Mouse (Mus musculus) heart, embryonic 14.5 days (tissue): ENCODE measurements around the gene Car9. TPM values are rescaled to one million over a fixed set of nuclear protein-coding genes. Genes with fewer than 3 reads are reported as not detected.

Source experiments
- ATAC-seq: fragments of 200-750 bp; cut with Nextera tagmentation; 2 replicates; pipeline ENCODE4 v1.8.0; 2017; ENCODE audit warnings: low read depth, moderate TSS enrichment; ENCODE audit not compliant: insufficient number of reproducible peaks, insufficient read depth, low FRiP score
- H3K27ac ChIP-seq, 2 experiments: fragments of 200-500 bp in 1 of 2; fragments of 300-500 bp in 1 of 2; sonication (generic) in 1 of 2; replicated peaks in 1 of 2; 2 replicates each; pipeline ENCODE4 v1.5.1; 2012 to 2014; ENCODE audit warnings: low read depth in 2 of 2, low read length in 2 of 2, control low read depth in 1 of 2, mild to moderate bottlenecking in 1 of 2, mixed read lengths in 1 of 2; ENCODE audit not compliant: control insufficient read depth in 1 of 2, insufficient read depth in 1 of 2
- H3K27me3 ChIP-seq: fragments of 300-500 bp; sonication (generic); 2 replicates; pipeline ENCODE4 v1.6.1; 2014; ENCODE audit warnings: mild to moderate bottlenecking, low read length, control low read depth; ENCODE audit not compliant: control insufficient read depth, insufficient read depth
- H3K36me3 ChIP-seq: fragments of 300-500 bp; sonication (generic); 2 replicates; pipeline ENCODE4 v1.6.1; 2014; ENCODE audit warnings: mild to moderate bottlenecking, control low read depth, low read length, mixed read lengths; ENCODE audit not compliant: control insufficient read depth, insufficient read depth
- H3K4me1 ChIP-seq, 2 experiments: fragments of 200-500 bp in 1 of 2; fragments of 300-500 bp in 1 of 2; sonication (generic) in 1 of 2; 2 replicates each; pipeline ENCODE4 v1.6.1; 2012 to 2014; ENCODE audit warnings: low read length in 2 of 2, control low read depth in 1 of 2, mixed read lengths in 1 of 2; ENCODE audit not compliant: control insufficient read depth in 2 of 2, insufficient read depth in 2 of 2
- H3K4me2 ChIP-seq: fragments of 300-500 bp; sonication (generic); 2 replicates; pipeline ENCODE4 v1.6.1; 2014; ENCODE audit warnings: mild to moderate bottlenecking, low read length
- H3K4me3 ChIP-seq, 2 experiments: fragments of 200-500 bp in 1 of 2; fragments of 300-500 bp in 1 of 2; sonication (generic) in 1 of 2; 2 replicates each; pipeline ENCODE4 v1.5.1; 2012 to 2014; ENCODE audit warnings: low read length in 2 of 2, mild to moderate bottlenecking in 2 of 2, control low read depth in 1 of 2, low read depth in 1 of 2, moderate library complexity in 1 of 2; ENCODE audit not compliant: control insufficient read depth in 1 of 2, insufficient read depth in 1 of 2
- H3K9ac ChIP-seq: fragments of 300-500 bp; sonication (generic); 2 replicates; pipeline ENCODE4 v1.6.1; 2014; ENCODE audit warnings: mild to moderate bottlenecking, low read length
- H3K9me3 ChIP-seq: fragments of 300-500 bp; sonication (generic); 2 replicates; pipeline ENCODE4 v1.6.1; 2016; ENCODE audit warnings: low read length, control low read depth; ENCODE audit not compliant: control insufficient read depth
- WGBS: fragments of 180-500 bp; shearing (Covaris S2); extraction: QIAGEN DNeasy Blood & Tissue Kit; methylation state at CpG from one replicate; pipeline ENCODE4 v1.1.7; 2014; 5-methylcytosine and 5-hydroxymethylcytosine counted together
- polyA plus RNA-seq: library from polyadenylated mRNA; unstranded; fragments of >200 nt; fragmentation: Nextera tagmentation; extraction: Ambion mirVana; gene quantifications from 2 replicates; pipeline ENCODE4 v1.2.1, GENCODE M21; 2014

Gene Car9
- polyA plus RNA-seq, 1 experiment from 2014 or later = 2.4 TPM

- Histone ChIP-seq H3K36me3 (peaks cover 48% of the 10 kb centered on the region), H3K4me2 (peak overlapping the region; percentile 88), H3K9ac (peak overlapping the region; percentile 99), H3K4me1 (peaks cover 30 to 46% of the 10 kb centered on the region in 2 experiments), H3K27me3 (no peaks in the 10 kb centered on the region), H3K27ac (peak overlapping the region; percentile 100), H3K9me3 (no peaks in the 10 kb centered on the region), H3K4me3 (peak overlapping the region; percentile 93 to 99)
- 2% methylated on average over 22 of the region's 22 CpGs for WGBS
- ATAC-seq = no peak
Measured at GRCm38 (mm10) chr4:43562769-43563600, 56.2 kb downstream of the Car9 start.

Other genes starting within 250 kb of the Car9 start
- gene Atp8b5, start 239.8 kb upstream of the Car9 start, polyA plus RNA-seq = 0.20 and 0.43 TPM in 2 replicates
- gene Rusc2, start 125.0 kb upstream of the Car9 start, polyA plus RNA-seq = 6.4 and 10.9 TPM in 2 replicates
- gene Fam166b, start 77.8 kb upstream of the Car9 start, polyA plus RNA-seq = 0.16 TPM in 1 of 2 replicates, not detected in the other
- 8.9 and 9.4 TPM in 2 replicates for gene Tesk1, start 65.0 kb upstream of the Car9 start, polyA plus RNA-seq
- 3.1 and 3.9 TPM in 2 replicates for gene Cd72, start 52.3 kb upstream of the Car9 start, polyA plus RNA-seq
- not detected in 2 replicates for gene Sit1, start 23.2 kb upstream of the Car9 start, polyA plus RNA-seq
- gene Ccdc107, start 14.1 kb upstream of the Car9 start, polyA plus RNA-seq = 76.5 and 85.8 TPM in 2 replicates
- 28.7 and 31.0 TPM in 2 replicates for gene Arhgef39, start 7.3 kb upstream of the Car9 start, polyA plus RNA-seq
- gene Tpm2, start 16.8 kb downstream of the Car9 start, polyA plus RNA-seq = 142 and 159 TPM in 2 replicates
- 57.3 and 62.3 TPM in 2 replicates for gene Creb3, start 55.4 kb downstream of the Car9 start, polyA plus RNA-seq
- 77.5 and 90.9 TPM in 2 replicates for gene Tln1, start 55.7 kb downstream of the Car9 start, polyA plus RNA-seq
- 18.3 and 24.9 TPM in 2 replicates for gene Rgp1, start 71.7 kb downstream of the Car9 start, polyA plus RNA-seq
- gene Gba2, start 71.9 kb downstream of the Car9 start, polyA plus RNA-seq = 16.5 and 16.7 TPM in 2 replicates
- 0.36 TPM in 1 of 2 replicates, not detected in the other for gene Msmp, start 77.5 kb downstream of the Car9 start, polyA plus RNA-seq
- gene Npr2, start 125.0 kb downstream of the Car9 start, polyA plus RNA-seq = 10.6 and 13.2 TPM in 2 replicates
- 0.18 and 0.77 TPM in 2 replicates for gene Spag8, start 146.6 kb downstream of the Car9 start, polyA plus RNA-seq
- gene Hint2, start 149.5 kb downstream of the Car9 start, polyA plus RNA-seq = 194 and 213 TPM in 2 replicates
- 4.2 and 4.5 TPM in 2 replicates for gene Tmem8b, start 162.0 kb downstream of the Car9 start, polyA plus RNA-seq
- gene Fam221b, start 162.2 kb downstream of the Car9 start, polyA plus RNA-seq = 3.9 and 4.5 TPM in 2 replicates
- not detected in 2 replicates for gene Olfr70, start 193.8 kb downstream of the Car9 start, polyA plus RNA-seq
- not detected in 2 replicates for gene Olfr71, start 203.3 kb downstream of the Car9 start, polyA plus RNA-seq
- gene Hrct1, start 220.2 kb downstream of the Car9 start, polyA plus RNA-seq = 0.81 and 1.5 TPM in 2 replicates
- 0.23 and 0.42 TPM in 2 replicates for gene Spaar, start 223.1 kb downstream of the Car9 start, polyA plus RNA-seq